Mouse (Mus musculus) embryonic facial prominence, embryonic 13.5 days (tissue): ENCODE data around the gene Lrrc61. TPM values are rescaled to one million over a fixed set of nuclear protein-coding genes. Genes with fewer than 3 reads are reported as not detected.
A peak's percentile ranks its signal among the peaks of the same experiment; 100 is the strongest.

ENCODE experiments used
- ATAC-seq: fragments of 200-750 bp; cut with Nextera tagmentation; 2 replicates; pipeline ENCODE4 v1.8.0; 2017; ENCODE audit warnings: low read depth; ENCODE audit not compliant: insufficient number of reproducible peaks, insufficient read depth, low FRiP score, low TSS enrichment
- H3K27ac ChIP-seq: fragments of 300-500 bp; sonication (generic); 2 replicates; pipeline ENCODE4 v1.5.1; 2015; ENCODE audit warnings: moderate library complexity, mild to moderate bottlenecking, inconsistent platforms
- H3K27me3 ChIP-seq: fragments of 300-500 bp; sonication (generic); 2 replicates; pipeline ENCODE4 v1.6.1; 2015; ENCODE audit warnings: mild to moderate bottlenecking, inconsistent platforms
- H3K36me3 ChIP-seq: fragments of 300-500 bp; sonication (generic); 2 replicates; pipeline ENCODE4 v1.6.1; 2015; ENCODE audit warnings: mild to moderate bottlenecking, inconsistent platforms
- H3K4me1 ChIP-seq: fragments of 300-500 bp; sonication (generic); 2 replicates; pipeline ENCODE4 v1.6.1; 2015; ENCODE audit warnings: inconsistent platforms
- H3K4me2 ChIP-seq: fragments of 300-500 bp; sonication (generic); 2 replicates; pipeline ENCODE4 v1.6.1; 2015; ENCODE audit warnings: moderate library complexity, mild to moderate bottlenecking, inconsistent platforms
- H3K4me3 ChIP-seq: fragments of 300-500 bp; sonication (generic); 2 replicates; pipeline ENCODE4 v1.5.1; 2015; ENCODE audit warnings: mild to moderate bottlenecking, inconsistent platforms
- H3K9ac ChIP-seq: fragments of 300-500 bp; sonication (generic); 2 replicates; pipeline ENCODE4 v1.6.1; 2015; ENCODE audit warnings: mild to moderate bottlenecking, inconsistent platforms
- H3K9me3 ChIP-seq: fragments of 300-500 bp; sonication (generic); 2 replicates; pipeline ENCODE4 v1.6.1; 2016; ENCODE audit warnings: inconsistent platforms
- WGBS: fragments of 180-500 bp; shearing (Covaris S2); methylation state at CpG from one replicate; pipeline ENCODE4 v1.1.7; 2015; ENCODE audit warnings: mixed read lengths; 5-methylcytosine and 5-hydroxymethylcytosine counted together
- polyA plus RNA-seq: library from polyadenylated mRNA; unstranded; fragments of >200 nt; fragmentation: Nextera tagmentation; extraction: Ambion mirVana; gene quantifications from 2 replicates; pipeline ENCODE4 v1.2.1, GENCODE M21; 2015

The Lrrc61 gene
- polyA plus RNA-seq, 1 experiment from 2014 or later = 10.8 TPM

- peak overlapping the region; percentile 80 for H3K9ac ChIP-seq
- H3K4me1 ChIP-seq = peaks cover 13% of the 10 kb centered on the region
- peak overlapping the region; percentile 76 for H3K4me2 ChIP-seq
- H3K36me3 ChIP-seq = peaks cover 8% of the 10 kb centered on the region; the same call in 1 of the 2 replicates
- H3K4me3 ChIP-seq = peak overlapping the region; percentile 52
- no peak for ATAC-seq
- H3K27ac ChIP-seq = peak overlapping the region; percentile 98
- H3K27me3 ChIP-seq = no peaks in the 10 kb centered on the region
- H3K9me3 ChIP-seq = no peaks in the 10 kb centered on the region
- 89% methylated on average over 4 of the region's 4 CpGs for WGBS
These were observed 777 bp upstream of the Lrrc61 start for GRCm38 (mm10) chr6:48553819-48554218.

GRCm38 (mm10) chr6:48555104-48555890 lies 701 bp downstream of the Lrrc61 start:
- H3K4me2 ChIP-seq = peak overlapping the region; percentile 76
- peaks cover 13% of the 10 kb centered on the region for H3K4me1 ChIP-seq
- 27% methylated on average over 14 of the region's 14 CpGs for WGBS
- peaks cover 8% of the 10 kb centered on the region; the same call in 1 of the 2 replicates for H3K36me3 ChIP-seq
- H3K9ac ChIP-seq = peak overlapping the region; percentile 80
- peak overlapping the region; percentile 52 for H3K4me3 ChIP-seq
- peak; percentile 69 for ATAC-seq
- no peaks in the 10 kb centered on the region for H3K27me3 ChIP-seq
- no peaks in the 10 kb centered on the region for H3K9me3 ChIP-seq
- peak overlapping the region; percentile 98 for H3K27ac ChIP-seq

- Histone ChIP-seq H3K27me3 (no peaks in the 10 kb centered on the region), H3K9me3 (no peaks in the 10 kb centered on the region), H3K36me3 (peaks cover 10% of the 10 kb centered on the region; the same call in 1 of the 2 replicates), H3K4me1 (peaks cover 13% of the 10 kb centered on the region), H3K4me2 (peak overlapping the region; percentile 76; the same call in 1 of the 2 replicates), H3K4me3 (no peak overlapping the region), H3K9ac (no peak overlapping the region), H3K27ac (peak overlapping the region; percentile 98)
- 86% methylated on average over 3 of the region's 3 CpGs for WGBS
- no peak for ATAC-seq
These were observed 1.4 kb downstream of the Lrrc61 start for GRCm38 (mm10) chr6:48555956-48556355.

- peaks cover 23% of the 10 kb centered on the region for H3K36me3 ChIP-seq
- H3K9ac ChIP-seq = no peak overlapping the region
- WGBS = 92% methylated on average over 4 of the region's 4 CpGs
- no peak overlapping the region for H3K4me2 ChIP-seq
- no peak overlapping the region for H3K27ac ChIP-seq
- peaks cover 14% of the 10 kb centered on the region; the same call in 1 of the 2 replicates for H3K4me1 ChIP-seq
- peaks cover 5% of the 10 kb centered on the region; the same call in 1 of the 2 replicates for H3K9me3 ChIP-seq
- no peak overlapping the region for H3K4me3 ChIP-seq
- ATAC-seq = no peak
- no peaks in the 10 kb centered on the region for H3K27me3 ChIP-seq
These were observed 11.2 kb downstream of the Lrrc61 start for GRCm38 (mm10) chr6:48565693-48566310.

- peaks cover 14% of the 10 kb centered on the region; the same call in 1 of the 2 replicates for H3K4me1 ChIP-seq
- ATAC-seq = peak; percentile 35; the same call in 1 of the 2 replicates
- H3K27me3 ChIP-seq = no peaks in the 10 kb centered on the region
- 58% methylated on average over 5 of the region's 5 CpGs for WGBS
- no peak overlapping the region for H3K4me2 ChIP-seq
- peaks cover 23% of the 10 kb centered on the region for H3K36me3 ChIP-seq
- H3K9ac ChIP-seq = no peak overlapping the region
- peaks cover 5% of the 10 kb centered on the region; the same call in 1 of the 2 replicates for H3K9me3 ChIP-seq
- no peak overlapping the region for H3K27ac ChIP-seq
- H3K4me3 ChIP-seq = no peak overlapping the region
These were observed 11.7 kb downstream of the Lrrc61 start for GRCm38 (mm10) chr6:48566312-48566711.

DNA sequence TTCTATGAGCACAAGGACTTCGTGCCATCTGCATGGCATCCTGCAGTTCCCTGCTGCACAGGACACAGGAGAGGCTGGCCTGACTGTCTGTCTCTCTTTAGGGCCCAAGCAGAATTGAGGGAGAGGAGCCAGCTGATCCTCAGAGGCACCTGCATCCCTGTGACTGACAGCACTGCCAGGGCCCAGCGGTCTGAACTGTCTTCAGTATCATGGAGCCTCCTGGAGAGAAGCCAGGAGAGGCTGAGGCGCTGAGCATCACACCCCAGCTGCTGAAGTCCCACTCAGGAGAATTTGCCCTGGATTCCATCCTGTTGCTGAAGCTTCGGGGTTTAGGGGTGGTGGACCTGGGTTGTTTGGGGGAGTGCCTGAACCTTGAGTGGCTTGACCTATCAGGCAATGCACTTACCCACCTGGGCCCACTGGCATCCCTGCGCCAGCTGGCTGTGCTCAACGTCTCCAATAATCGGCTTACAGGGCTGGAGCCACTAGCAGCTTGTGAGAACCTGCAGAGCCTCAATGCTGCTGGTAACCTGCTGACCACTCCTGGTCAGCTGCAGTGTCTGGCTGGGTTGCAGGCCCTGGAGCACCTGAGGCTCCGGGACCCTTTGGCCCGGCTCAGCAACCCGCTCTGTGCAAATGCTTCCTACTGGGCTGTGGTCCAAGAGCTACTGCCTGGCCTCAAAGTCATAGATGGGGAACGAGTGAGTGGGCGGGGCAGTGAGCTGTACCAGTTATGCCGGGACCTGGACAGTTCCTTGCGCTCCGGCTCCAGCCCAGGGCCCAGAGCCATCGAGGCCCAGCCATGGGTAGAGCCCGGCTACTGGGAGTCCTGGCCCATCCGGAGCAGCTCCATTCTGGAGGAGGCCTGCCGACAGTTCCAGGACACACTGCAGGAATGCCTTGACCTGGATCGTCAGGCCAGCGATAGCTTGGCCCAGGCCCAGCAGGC lies 13.7 kb downstream of the Lrrc61 start:
- Histone ChIP-seq H3K27me3 (no peaks in the 10 kb centered on the region), H3K4me2 (no peak overlapping the region), H3K4me1 (peaks cover 14% of the 10 kb centered on the region; the same call in 1 of the 2 replicates), H3K9ac (no peak overlapping the region), H3K9me3 (peaks cover 5% of the 10 kb centered on the region; the same call in 1 of the 2 replicates), H3K27ac (no peak overlapping the region), H3K36me3 (peaks cover 22% of the 10 kb centered on the region), H3K4me3 (no peak overlapping the region)
- WGBS = 85% methylated on average over 21 of the region's 21 CpGs
- ATAC-seq = no peak

DNA sequence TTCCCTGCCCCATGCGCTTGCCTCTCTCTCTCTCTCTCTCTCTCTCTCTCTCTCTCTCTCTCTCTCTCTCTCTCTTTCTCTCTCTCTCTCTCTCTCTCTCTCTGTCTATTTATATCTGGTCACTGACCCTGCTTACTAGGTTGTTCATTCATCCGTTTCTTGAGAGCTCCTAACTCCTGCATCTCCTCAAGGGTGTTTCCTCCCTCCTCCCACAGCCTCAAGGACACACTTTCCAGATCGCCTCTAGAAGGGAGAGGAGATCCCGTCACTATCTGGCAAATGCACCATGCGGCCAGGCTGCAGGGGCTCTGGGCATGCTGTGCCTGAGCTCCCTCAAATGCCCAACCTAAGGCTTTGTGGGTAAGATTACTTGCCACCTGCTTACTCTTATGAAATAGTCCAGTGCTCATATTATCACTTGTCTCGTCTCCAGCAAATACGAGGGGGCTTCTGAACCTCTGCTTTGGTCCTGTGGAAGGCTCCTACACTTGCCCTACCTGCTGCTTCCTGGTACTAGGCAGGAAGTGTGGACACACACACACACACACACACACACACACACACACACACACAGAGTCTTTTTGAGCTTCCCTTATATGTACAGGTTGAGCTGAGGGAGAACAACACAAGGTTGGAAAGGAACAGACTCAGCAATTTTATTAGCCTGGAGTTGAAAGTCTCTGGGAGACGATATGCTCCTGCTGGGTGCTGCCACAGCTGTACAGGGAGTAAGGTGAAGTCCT lies 14.6 kb downstream of the Lrrc61 start:
- WGBS = 88% methylated on average over 8 of the region's 8 CpGs
- no peaks in the 10 kb centered on the region for H3K27me3 ChIP-seq
- H3K27ac ChIP-seq = no peak overlapping the region
- H3K4me1 ChIP-seq = peaks cover 14% of the 10 kb centered on the region; the same call in 1 of the 2 replicates
- no peak overlapping the region for H3K9ac ChIP-seq
- peaks cover 5% of the 10 kb centered on the region; the same call in 1 of the 2 replicates for H3K9me3 ChIP-seq
- peaks cover 17% of the 10 kb centered on the region for H3K36me3 ChIP-seq
- no peak overlapping the region for H3K4me3 ChIP-seq
- no peak for ATAC-seq
- H3K4me2 ChIP-seq = no peak overlapping the region

GRCm38 (mm10) chr6:48572014-48572413 lies 17.4 kb downstream of the Lrrc61 start:
- Histone ChIP-seq H3K27ac (no peak overlapping the region), H3K4me2 (no peak overlapping the region)

GRCm38 (mm10) chr6:48572572-48573061 lies 18.0 kb downstream of the Lrrc61 start, which contains the start of gene Rarres2:
Gene Rarres2, minus strand, starts transcription at chr6:48572789.
- 18% methylated on average over 6 of the region's 6 CpGs for WGBS
- Histone ChIP-seq H3K4me2 (no peak within 1 kb of the TSS), H3K27me3 (no peaks in the 10 kb centered on the region), H3K36me3 (peaks cover 7% of the 10 kb centered on the region), H3K9me3 (peaks cover 5% of the 10 kb centered on the region; the same call in 1 of the 2 replicates), H3K9ac (no peak within 1 kb of the TSS), H3K4me1 (peaks cover 5% of the 10 kb centered on the region; the same call in 1 of the 2 replicates), H3K4me3 (no peak within 1 kb of the TSS), H3K27ac (no peak within 1 kb of the TSS)
- no peak for ATAC-seq

More at GRCm38 (mm10) chr6:48572014-48572413, 17.4 kb downstream of the Lrrc61 start:
- Histone ChIP-seq H3K27me3 (no peaks in the 10 kb centered on the region), H3K4me3 (no peak overlapping the region), H3K36me3 (peaks cover 7% of the 10 kb centered on the region), H3K9me3 (peaks cover 5% of the 10 kb centered on the region; the same call in 1 of the 2 replicates), H3K4me1 (peaks cover 5% of the 10 kb centered on the region; the same call in 1 of the 2 replicates), H3K9ac (no peak overlapping the region)
- 93% methylated on average over 5 of the region's 5 CpGs for WGBS
- no peak for ATAC-seq

- ATAC-seq = no peak
- WGBS = 39% methylated on average over 10 of the region's 10 CpGs
- H3K4me2 ChIP-seq = no peak overlapping the region
- H3K27ac ChIP-seq = no peak overlapping the region
- no peaks in the 10 kb centered on the region for H3K27me3 ChIP-seq
- H3K4me3 ChIP-seq = no peak overlapping the region
- H3K9ac ChIP-seq = no peak overlapping the region
- peaks cover 7% of the 10 kb centered on the region for H3K36me3 ChIP-seq
- H3K4me1 ChIP-seq = peaks cover 9% of the 10 kb centered on the region; the same call in 1 of the 2 replicates
- H3K9me3 ChIP-seq = peaks cover 5% of the 10 kb centered on the region; the same call in 1 of the 2 replicates
These were observed 18.7 kb downstream of the Lrrc61 start for GRCm38 (mm10) chr6:48573280-48573679.
